Mouse (Mus musculus) liver, embryonic 14.5 days (tissue): ENCODE data around the gene Alg14.

Source experiments
- CTCF ChIP-seq: IDR thresholded peaks from 2 replicates; pipeline ENCODE4 v1.5.1; 2016; ENCODE audit warnings: antibody characterized with exemption, low read depth, control low read depth
- EP300 ChIP-seq: IDR thresholded peaks from 2 replicates; pipeline ENCODE4 v1.6.1; 2016; ENCODE audit warnings: antibody characterized with exemption, low read depth

GRCm38 (mm10) chr3:121263205-121263548, 28.4 kb upstream of the Alg14 start:
- TF ChIP-seq EP300 (peak; percentile 60), CTCF (peak; percentile 43)
